Mouse (Mus musculus) forebrain, embryonic 16.5 days (tissue): Measurements from ENCODE around the gene Olfr33. TPM values are rescaled to one million over a fixed set of nuclear protein-coding genes. Genes with fewer than 3 reads are reported as not detected.
A peak's percentile ranks its signal among the peaks of the same experiment; 100 is the strongest.

ENCODE experiments used
- ATAC-seq: fragments of 200-750 bp; cut with Nextera tagmentation; 2 replicates; pipeline ENCODE4 v1.8.0; 2017; ENCODE audit warnings: mild to moderate bottlenecking, moderate library complexity
- H3K27ac ChIP-seq: fragments of 300-500 bp; sonication (generic); 2 replicates; pipeline ENCODE4 v1.5.1; 2014; ENCODE audit warnings: low read length, control low read depth
- H3K27me3 ChIP-seq: fragments of 300-500 bp; sonication (generic); replicated peaks from 2 replicates; pipeline ENCODE4 v1.6.1; 2014; ENCODE audit warnings: low read length; ENCODE audit not compliant: control insufficient read depth, insufficient read depth
- H3K36me3 ChIP-seq: fragments of 300-500 bp; sonication (generic); 2 replicates; pipeline ENCODE4 v1.6.1; 2014; ENCODE audit not compliant: control insufficient read depth, insufficient read depth
- H3K4me1 ChIP-seq: fragments of 300-500 bp; sonication (generic); replicated peaks from 2 replicates; pipeline ENCODE4 v1.6.1; 2014; ENCODE audit warnings: low read length; ENCODE audit not compliant: control insufficient read depth, insufficient read depth
- H3K4me2 ChIP-seq: fragments of 300-500 bp; sonication (generic); 2 replicates; pipeline ENCODE4 v1.6.1; 2014; ENCODE audit warnings: mild to moderate bottlenecking, low read length, control low read depth
- H3K4me3 ChIP-seq: fragments of 300-500 bp; sonication (generic); replicated peaks from 2 replicates; pipeline ENCODE4 v1.5.1; 2014; ENCODE audit warnings: mild to moderate bottlenecking, low read length, control low read depth
- H3K9ac ChIP-seq: fragments of 300-500 bp; sonication (generic); replicated peaks from 2 replicates; pipeline ENCODE4 v1.6.1; 2014; ENCODE audit warnings: low read depth, low read length, control low read depth
- H3K9me3 ChIP-seq: fragments of 300-500 bp; sonication (generic); 2 replicates; pipeline ENCODE4 v1.6.1; 2016; ENCODE audit warnings: low read length; ENCODE audit not compliant: control insufficient read depth
- WGBS: fragments of 180-500 bp; shearing (Covaris S2); extraction: QIAGEN DNeasy Blood & Tissue Kit; methylation state at CpG from one replicate; pipeline ENCODE4 v1.1.7; 2014; 5-methylcytosine and 5-hydroxymethylcytosine counted together
- polyA plus RNA-seq: library from polyadenylated mRNA; unstranded; fragments of >200 nt; fragmentation: Nextera tagmentation; extraction: Ambion mirVana; gene quantifications from 2 replicates; pipeline ENCODE4 v1.2.1, GENCODE M21; 2015

The Olfr33 gene
- polyA plus RNA-seq, 1 experiment from 2014 or later: not detected

- Histone ChIP-seq H3K4me1 (peaks cover 6% of the 10 kb centered on the region), H3K9me3 (no peaks in the 10 kb centered on the region), H3K4me3 (peak within 1 kb of the TSS; percentile 66), H3K27me3 (no peaks in the 10 kb centered on the region), H3K9ac (peak within 1 kb of the TSS; percentile 78), H3K4me2 (peak within 1 kb of the TSS; percentile 92), H3K27ac (peak within 1 kb of the TSS; percentile 24; the same call in 1 of the 2 replicates), H3K36me3 (no peaks in the 10 kb centered on the region)
- under 1% methylated on average over 40 of the region's 40 CpGs for WGBS
- ATAC-seq: peak; percentile 100
Measured at GRCm38 (mm10) chr7:102686944-102687501, 31.8 kb downstream of the Olfr33 start, which contains the start of gene Trim68. Gene Trim68 (minus strand): TSS chr7:102687327.

- Histone ChIP-seq H3K36me3 (no peaks in the 10 kb centered on the region), H3K4me2 (no peak overlapping the region), H3K27me3 (no peaks in the 10 kb centered on the region), H3K9ac (no peak overlapping the region), H3K4me1 (0 out of 2 replicates have a peak, but pooled peaks cover 2% of the 10 kb centered on the region), H3K4me3 (no peak overlapping the region), H3K27ac (no peak overlapping the region), H3K9me3 (no peaks in the 10 kb centered on the region)
- ATAC-seq: no peak
- 84% methylated on average over 1 of the region's 1 CpGs for WGBS
Measured at GRCm38 (mm10) chr7:102681916-102682315, 37.0 kb downstream of the Olfr33 start.

- Histone ChIP-seq H3K9me3 (no peaks in the 10 kb centered on the region), H3K4me1 (no peaks in the 10 kb centered on the region), H3K36me3 (no peaks in the 10 kb centered on the region), H3K4me2 (no peak overlapping the region), H3K27ac (no peak overlapping the region), H3K27me3 (no peaks in the 10 kb centered on the region), H3K9ac (no peak overlapping the region), H3K4me3 (no peak overlapping the region)
- no peak for ATAC-seq
- WGBS: 87% methylated on average over 2 of the region's 2 CpGs
Measured at GRCm38 (mm10) chr7:102676225-102676624, 42.6 kb downstream of the Olfr33 start.

GRCm38 (mm10) chr7:102665378-102665777, 53.5 kb downstream of the Olfr33 start:
- H3K27ac ChIP-seq: no peak overlapping the region
- WGBS: 41% methylated on average over 2 of the region's 2 CpGs
- no peak for ATAC-seq

GRCm38 (mm10) chr7:102664599-102664998, 54.3 kb downstream of the Olfr33 start, which contains the start of gene Olfr556:
Gene Olfr556 (plus strand): TSS chr7:102664899.
- H3K36me3 ChIP-seq: no peaks in the 10 kb centered on the region
- no peaks in the 10 kb centered on the region for H3K4me1 ChIP-seq
- H3K9ac ChIP-seq: no peak within 1 kb of the TSS
- no peaks in the 10 kb centered on the region for H3K27me3 ChIP-seq
- H3K4me2 ChIP-seq: no peak within 1 kb of the TSS
- H3K9me3 ChIP-seq: no peaks in the 10 kb centered on the region
- WGBS: 64% methylated on average over 3 of the region's 3 CpGs
- no peak within 1 kb of the TSS for H3K4me3 ChIP-seq
- no peak for ATAC-seq
- H3K27ac ChIP-seq: no peak within 1 kb of the TSS

More at GRCm38 (mm10) chr7:102665378-102665777, 53.5 kb downstream of the Olfr33 start:
- Histone ChIP-seq H3K36me3 (no peaks in the 10 kb centered on the region), H3K4me2 (no peak overlapping the region), H3K27me3 (no peaks in the 10 kb centered on the region), H3K4me3 (no peak overlapping the region), H3K9ac (no peak overlapping the region), H3K9me3 (no peaks in the 10 kb centered on the region), H3K4me1 (no peaks in the 10 kb centered on the region)

Other genes with a start within 250 kb of the Olfr33 start
- 0.43 and 0.66 TPM in 2 replicates for gene Olfr543, start 237.4 kb downstream of the Olfr33 start, polyA plus RNA-seq
- gene Olfr544, start 230.8 kb downstream of the Olfr33 start, polyA plus RNA-seq: 0.10 TPM in 2 replicates
- gene Olfr545, start 219.5 kb downstream of the Olfr33 start, polyA plus RNA-seq: 0.17 TPM in 1 of 2 replicates, not detected in the other
- gene Olfr547, start 184.3 kb downstream of the Olfr33 start, polyA plus RNA-seq: not detected in 2 replicates
- gene Olfr548-ps1, start 178.2 kb downstream of the Olfr33 start, polyA plus RNA-seq: not detected in 2 replicates
- gene Olfr549, start 169.2 kb downstream of the Olfr33 start, polyA plus RNA-seq: not detected in 2 replicates
- 0.41 TPM in 1 of 2 replicates, not detected in the other for gene Trim21, start 153.6 kb downstream of the Olfr33 start, polyA plus RNA-seq
- not detected in 2 replicates for gene Olfr550, start 147.6 kb downstream of the Olfr33 start, polyA plus RNA-seq
- not detected in 2 replicates for gene Olfr551, start 127.2 kb downstream of the Olfr33 start, polyA plus RNA-seq
- not detected in 2 replicates for gene Olfr552, start 121.3 kb downstream of the Olfr33 start, polyA plus RNA-seq
- gene Olfr553, start 100.9 kb downstream of the Olfr33 start, polyA plus RNA-seq: not detected in 2 replicates
- gene Olfr554, start 80.6 kb downstream of the Olfr33 start, polyA plus RNA-seq: not detected in 2 replicates
- gene Olfr555, start 60.2 kb downstream of the Olfr33 start, polyA plus RNA-seq: not detected in 2 replicates
- not detected in 2 replicates for gene Olfr556, start 54.2 kb downstream of the Olfr33 start, polyA plus RNA-seq
- 5.6 and 5.8 TPM in 2 replicates for gene Trim68, start 31.7 kb downstream of the Olfr33 start, polyA plus RNA-seq
- gene Olfr557, start 23.2 kb downstream of the Olfr33 start, polyA plus RNA-seq: not detected in 2 replicates
- gene Olfr558, start 16.9 kb downstream of the Olfr33 start, polyA plus RNA-seq: not detected in 2 replicates
- not detected in 2 replicates for gene Olfr559, start 8.4 kb upstream of the Olfr33 start, polyA plus RNA-seq
- gene Olfr560, start 40.3 kb upstream of the Olfr33 start, polyA plus RNA-seq: not detected in 2 replicates
- not detected in 2 replicates for gene Olfr78, start 40.4 kb upstream of the Olfr33 start, polyA plus RNA-seq
- not detected in 2 replicates for gene Olfr561, start 52.2 kb upstream of the Olfr33 start, polyA plus RNA-seq
- gene Olfr564, start 84.4 kb upstream of the Olfr33 start, polyA plus RNA-seq: not detected in 2 replicates
- gene Olfr566, start 139.7 kb upstream of the Olfr33 start, polyA plus RNA-seq: not detected in 2 replicates
- gene Olfr568, start 158.1 kb upstream of the Olfr33 start, polyA plus RNA-seq: not detected in 2 replicates
- gene Olfr569, start 171.8 kb upstream of the Olfr33 start, polyA plus RNA-seq: not detected in 2 replicates
- 0.20 TPM in 1 of 2 replicates, not detected in the other for gene Olfr570, start 175.5 kb upstream of the Olfr33 start, polyA plus RNA-seq
- gene Olfr571, start 198.5 kb upstream of the Olfr33 start, polyA plus RNA-seq: not detected in 2 replicates
- not detected in 2 replicates for gene Olfr572, start 205.3 kb upstream of the Olfr33 start, polyA plus RNA-seq
- not detected in 2 replicates for gene Olfr573-ps1, start 223.5 kb upstream of the Olfr33 start, polyA plus RNA-seq
- gene Olfr574, start 229.4 kb upstream of the Olfr33 start, polyA plus RNA-seq: not detected in 2 replicates
- not detected in 2 replicates for gene Olfr575, start 239.7 kb upstream of the Olfr33 start, polyA plus RNA-seq
- not detected in 2 replicates for gene Olfr576, start 243.6 kb upstream of the Olfr33 start, polyA plus RNA-seq